Mouse (Mus musculus) heart, embryonic 10.5 days (tissue): Measurements from ENCODE around the gene Thbd. TPM values are rescaled to one million over a fixed set of nuclear protein-coding genes. Genes with fewer than 3 reads are reported as not detected.

Experiments used
- DNase-seq: peaks from one replicate; pipeline ENCODE4 v3.0.0-alpha.2; 2017; ENCODE audit warnings: low spot score
- H3K27ac ChIP-seq: fragments of 300-500 bp; sonication (generic); 2 replicates; pipeline ENCODE4 v1.5.1; 2016; ENCODE audit warnings: mild to moderate bottlenecking
- H3K27me3 ChIP-seq: fragments of 300-500 bp; sonication (generic); 2 replicates; pipeline ENCODE4 v1.6.1; 2016; ENCODE audit warnings: mild to moderate bottlenecking; ENCODE audit not compliant: poor library complexity, insufficient read depth, severe bottlenecking
- H3K36me3 ChIP-seq: fragments of 300-500 bp; sonication (generic); 2 replicates; pipeline ENCODE4 v1.6.1; 2016; ENCODE audit warnings: mild to moderate bottlenecking, moderate library complexity
- H3K4me1 ChIP-seq: fragments of 300-500 bp; sonication (generic); 2 replicates; pipeline ENCODE4 v1.6.1; 2016; ENCODE audit warnings: mild to moderate bottlenecking
- H3K4me3 ChIP-seq: fragments of 300-500 bp; sonication (generic); 2 replicates; pipeline ENCODE4 v1.5.1; 2016; ENCODE audit warnings: mild to moderate bottlenecking, moderate library complexity
- H3K9me3 ChIP-seq: fragments of 300-500 bp; sonication (generic); 2 replicates; pipeline ENCODE4 v1.6.1; 2016; ENCODE audit warnings: mild to moderate bottlenecking, moderate library complexity
- WGBS: fragments of 180-500 bp; shearing (Covaris S2); methylation state at CpG from one replicate; pipeline ENCODE4 v1.1.7; 2016; 5-methylcytosine and 5-hydroxymethylcytosine counted together
- polyA plus RNA-seq: library from polyadenylated mRNA; unstranded; fragments of >200 nt; fragmentation: Nextera tagmentation; extraction: Ambion mirVana; gene quantifications from 2 replicates; pipeline ENCODE4 v1.2.1, GENCODE M21; 2016

Gene Thbd
- polyA plus RNA-seq, 1 experiment from 2014 or later = 14.6 TPM

DNA sequence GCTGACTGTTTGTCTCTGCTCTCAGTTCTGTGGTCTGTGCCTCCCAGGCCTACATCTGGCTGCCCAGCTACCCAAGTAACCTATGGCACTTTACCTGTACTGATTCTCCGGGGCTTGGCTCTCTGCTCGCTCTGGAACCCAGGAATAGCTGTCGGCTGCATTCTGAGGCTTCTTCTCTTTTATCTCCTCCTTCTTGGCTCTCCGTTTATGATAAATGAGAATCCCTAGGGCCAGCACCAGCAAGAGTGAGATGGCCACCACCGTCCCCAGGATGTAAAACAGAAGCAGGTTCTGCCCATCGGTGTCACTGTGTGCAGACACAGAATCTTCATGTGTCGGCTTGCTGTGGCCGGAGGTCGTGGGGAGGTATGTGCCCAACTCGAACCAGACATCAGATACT is 33.4 kb upstream of the Thbd start:
- H3K4me3 ChIP-seq = peak overlapping the region; percentile 49
- peak; percentile 30 for DNase-seq
- H3K9me3 ChIP-seq = no peaks in the 10 kb centered on the region
- peaks cover 23% of the 10 kb centered on the region for H3K4me1 ChIP-seq
- H3K27ac ChIP-seq = peak overlapping the region; percentile 80
- WGBS = 66% methylated on average over 10 of the region's 10 CpGs
- no peaks in the 10 kb centered on the region for H3K36me3 ChIP-seq
- H3K27me3 ChIP-seq = peaks cover 7% of the 10 kb centered on the region

DNA sequence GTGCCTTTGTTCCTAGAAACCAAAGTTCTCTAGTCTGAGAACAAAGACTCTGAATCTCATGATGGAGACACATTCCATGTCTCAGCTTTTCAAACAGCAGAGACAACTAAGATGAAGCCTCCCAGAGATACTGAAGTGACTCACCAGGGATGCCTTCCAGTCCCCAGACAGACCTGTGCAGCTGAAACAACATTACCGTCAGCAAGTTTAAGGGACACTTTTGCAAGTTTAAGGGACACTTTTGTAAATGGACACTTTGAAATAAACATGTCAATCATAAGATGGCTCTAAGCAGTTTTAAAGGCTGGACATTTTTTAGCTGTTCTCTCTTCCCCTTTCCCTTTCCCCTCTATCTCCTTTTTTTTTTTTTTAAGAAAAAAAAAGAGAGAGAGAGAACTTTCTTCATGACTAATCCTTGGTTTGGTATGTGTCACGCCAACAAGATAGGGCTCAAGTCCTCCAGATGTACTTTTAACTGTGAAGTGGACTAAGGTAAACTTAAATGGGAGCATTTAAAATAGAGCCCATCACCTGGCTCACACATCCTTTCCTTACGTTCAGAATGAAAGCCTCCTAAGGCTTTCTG is 31.8 kb upstream of the Thbd start:
- peak overlapping the region; percentile 49 for H3K4me3 ChIP-seq
- peaks cover 7% of the 10 kb centered on the region for H3K27me3 ChIP-seq
- H3K27ac ChIP-seq = peak overlapping the region; percentile 56; the same call in 1 of the 2 replicates
- H3K9me3 ChIP-seq = no peaks in the 10 kb centered on the region
- 22% methylated on average over 3 of the region's 3 CpGs for WGBS
- DNase-seq = no peak
- H3K4me1 ChIP-seq = peaks cover 20% of the 10 kb centered on the region
- H3K36me3 ChIP-seq = no peaks in the 10 kb centered on the region

GRCm38 (mm10) chr2:148436285-148436684 is 28.3 kb upstream of the Thbd start:
- no peaks in the 10 kb centered on the region for H3K27me3 ChIP-seq
- no peaks in the 10 kb centered on the region for H3K36me3 ChIP-seq
- no peak overlapping the region for H3K27ac ChIP-seq
- H3K4me1 ChIP-seq = no peaks in the 10 kb centered on the region
- WGBS = 26% methylated on average over 3 of the region's 3 CpGs
- H3K9me3 ChIP-seq = no peaks in the 10 kb centered on the region
- peak; percentile 52 for DNase-seq
- no peak overlapping the region for H3K4me3 ChIP-seq

GRCm38 (mm10) chr2:148432346-148432745 is 24.4 kb upstream of the Thbd start:
- H3K27ac ChIP-seq = no peak overlapping the region
- H3K4me1 ChIP-seq = no peaks in the 10 kb centered on the region
- H3K4me3 ChIP-seq = no peak overlapping the region
- DNase-seq = peak; percentile 20
- no peaks in the 10 kb centered on the region for H3K36me3 ChIP-seq
- WGBS = 52% methylated on average over 2 of the region's 2 CpGs
- H3K27me3 ChIP-seq = no peaks in the 10 kb centered on the region
- H3K9me3 ChIP-seq = no peaks in the 10 kb centered on the region

- Histone ChIP-seq H3K4me3 (no peak overlapping the region), H3K9me3 (no peaks in the 10 kb centered on the region), H3K27ac (no peak overlapping the region), H3K27me3 (no peaks in the 10 kb centered on the region), H3K36me3 (no peaks in the 10 kb centered on the region), H3K4me1 (no peaks in the 10 kb centered on the region)
- WGBS = 81% methylated on average over 4 of the region's 4 CpGs
- DNase-seq = no peak
Measured at GRCm38 (mm10) chr2:148430941-148431340, 23.0 kb upstream of the Thbd start.

GRCm38 (mm10) chr2:148429001-148429505 is 21.1 kb upstream of the Thbd start:
- no peaks in the 10 kb centered on the region for H3K9me3 ChIP-seq
- no peaks in the 10 kb centered on the region for H3K36me3 ChIP-seq
- H3K27me3 ChIP-seq = no peaks in the 10 kb centered on the region
- H3K4me1 ChIP-seq = no peaks in the 10 kb centered on the region
- no peak overlapping the region for H3K27ac ChIP-seq
- H3K4me3 ChIP-seq = no peak overlapping the region
- DNase-seq = peak; percentile 14

DNA sequence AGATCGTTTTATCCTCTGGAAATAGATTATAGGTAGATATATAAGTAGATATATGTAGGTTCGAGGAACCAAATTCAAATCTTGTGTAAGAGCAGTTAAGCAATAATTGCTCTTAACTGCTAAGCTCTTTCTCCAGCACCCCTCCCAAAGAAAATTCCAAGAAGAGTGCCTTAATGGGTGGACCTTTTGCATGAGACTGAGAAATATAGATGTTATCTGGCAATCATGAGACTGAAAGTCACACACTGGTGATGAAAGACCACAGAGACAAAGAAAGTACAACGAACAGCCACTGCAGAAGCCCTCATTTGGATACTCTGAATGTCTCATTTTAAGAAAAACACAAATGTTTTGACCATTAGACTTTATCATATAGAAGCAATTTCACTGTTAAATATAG is 20.5 kb upstream of the Thbd start:
- H3K4me3 ChIP-seq = no peak overlapping the region
- WGBS = 82% methylated on average over 3 of the region's 3 CpGs
- H3K36me3 ChIP-seq = no peaks in the 10 kb centered on the region
- DNase-seq = peak; percentile 19
- no peak overlapping the region for H3K27ac ChIP-seq
- H3K4me1 ChIP-seq = no peaks in the 10 kb centered on the region
- H3K27me3 ChIP-seq = no peaks in the 10 kb centered on the region
- no peaks in the 10 kb centered on the region for H3K9me3 ChIP-seq

- Histone ChIP-seq H3K4me3 (no peak overlapping the region), H3K4me1 (no peaks in the 10 kb centered on the region), H3K9me3 (no peaks in the 10 kb centered on the region), H3K36me3 (no peaks in the 10 kb centered on the region), H3K27ac (no peak overlapping the region), H3K27me3 (no peaks in the 10 kb centered on the region)
- peak; percentile 7 for DNase-seq
- WGBS = 81% methylated on average over 3 of the region's 3 CpGs
Measured at GRCm38 (mm10) chr2:148427553-148427952, 19.6 kb upstream of the Thbd start.

GRCm38 (mm10) chr2:148425709-148426382 is 17.9 kb upstream of the Thbd start:
- no peak overlapping the region for H3K4me3 ChIP-seq
- H3K27ac ChIP-seq = no peak overlapping the region
- H3K4me1 ChIP-seq = no peaks in the 10 kb centered on the region
- no peaks in the 10 kb centered on the region for H3K9me3 ChIP-seq
- no peak for DNase-seq
- H3K36me3 ChIP-seq = no peaks in the 10 kb centered on the region
- no peaks in the 10 kb centered on the region for H3K27me3 ChIP-seq
- 79% methylated on average over 5 of the region's 5 CpGs for WGBS

GRCm38 (mm10) chr2:148421706-148422105 is 13.7 kb upstream of the Thbd start:
- Histone ChIP-seq H3K36me3 (no peaks in the 10 kb centered on the region), H3K4me3 (no peak overlapping the region), H3K27me3 (no peaks in the 10 kb centered on the region), H3K9me3 (no peaks in the 10 kb centered on the region), H3K4me1 (no peaks in the 10 kb centered on the region), H3K27ac (no peak overlapping the region)
- no peak for DNase-seq
- 75% methylated on average over 1 of the region's 1 CpGs for WGBS

GRCm38 (mm10) chr2:148421112-148421511 is 13.1 kb upstream of the Thbd start:
- Histone ChIP-seq H3K4me3 (no peak overlapping the region), H3K9me3 (no peaks in the 10 kb centered on the region), H3K36me3 (no peaks in the 10 kb centered on the region), H3K27me3 (no peaks in the 10 kb centered on the region), H3K4me1 (no peaks in the 10 kb centered on the region), H3K27ac (no peak overlapping the region)
- DNase-seq = peak; percentile 13
- 37% methylated on average over 1 of the region's 1 CpGs for WGBS

- Histone ChIP-seq H3K4me1 (no peaks in the 10 kb centered on the region), H3K4me3 (no peak overlapping the region), H3K36me3 (no peaks in the 10 kb centered on the region), H3K9me3 (no peaks in the 10 kb centered on the region), H3K27me3 (no peaks in the 10 kb centered on the region), H3K27ac (no peak overlapping the region)
- WGBS = 92% methylated on average over 2 of the region's 2 CpGs
- DNase-seq = no peak
Measured at GRCm38 (mm10) chr2:148419776-148420175, 11.8 kb upstream of the Thbd start.

GRCm38 (mm10) chr2:148419151-148419550 is 11.2 kb upstream of the Thbd start:
- no peak overlapping the region for H3K4me3 ChIP-seq
- no peaks in the 10 kb centered on the region for H3K27me3 ChIP-seq
- no peak overlapping the region for H3K27ac ChIP-seq
- H3K9me3 ChIP-seq = no peaks in the 10 kb centered on the region
- H3K36me3 ChIP-seq = no peaks in the 10 kb centered on the region
- no peak for DNase-seq
- WGBS = 71% methylated on average over 3 of the region's 3 CpGs
- no peaks in the 10 kb centered on the region for H3K4me1 ChIP-seq
